Mouse (Mus musculus) bone marrow macrophage, adult 2 months (primary cell): ENCODE results near the gene Caln1. TPM values are rescaled to one million over a fixed set of nuclear protein-coding genes. Genes with fewer than 3 reads are reported as not detected.

Experiments
- H3K27ac ChIP-seq: 2 replicates; pipeline ENCODE4 v1.5.1; 2012; ENCODE audit warnings: low read depth, low read length; ENCODE audit not compliant: insufficient read depth
- H3K4me1 ChIP-seq: 2 replicates; pipeline ENCODE4 v1.6.1; 2012; ENCODE audit warnings: low read length; ENCODE audit not compliant: control insufficient read depth, insufficient read depth
- H3K4me3 ChIP-seq: 2 replicates; pipeline ENCODE4 v1.5.1; 2012; ENCODE audit warnings: mild to moderate bottlenecking, low read length, moderate library complexity; ENCODE audit not compliant: insufficient read depth
- CTCF ChIP-seq: IDR thresholded peaks from 2 replicates; pipeline ENCODE4 v1.5.1; 2012; ENCODE audit warnings: low read depth, mild to moderate bottlenecking, low read length, moderate library complexity
- POLR2A ChIP-seq: IDR thresholded peaks from 2 replicates; pipeline ENCODE4 v1.6.1; 2012; ENCODE audit warnings: mild to moderate bottlenecking, low read depth, low read length, borderline replicate concordance
- polyA plus RNA-seq: library from polyadenylated mRNA; stranded (reverse); fragments of >200 nt; gene quantifications from 2 replicates; pipeline ENCODE4 v1.2.4, GENCODE M21; 2012; ENCODE audit not compliant: missing spikeins, insufficient read depth, insufficient read length

The Caln1 gene
- polyA plus RNA-seq, 1 experiment, result not detected

DNA sequence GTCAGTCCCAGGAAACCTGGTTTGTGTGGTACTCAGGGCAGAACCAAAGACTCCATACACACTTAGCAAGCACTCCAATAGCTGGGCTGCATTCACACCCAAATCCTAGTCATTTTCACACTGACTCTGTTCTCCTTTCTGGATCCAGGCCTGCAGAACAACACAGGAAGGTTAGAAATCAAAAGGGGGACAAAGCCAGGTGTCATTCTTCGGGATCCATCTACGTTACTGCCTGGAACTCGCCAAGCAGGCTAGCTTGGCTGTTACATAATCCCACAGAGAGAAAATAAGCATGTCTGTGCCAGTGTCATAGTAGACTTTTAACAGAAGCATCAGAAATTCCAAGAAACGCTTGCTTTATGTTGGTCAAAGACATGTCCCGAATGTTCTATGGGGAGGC is 446.1 kb downstream of the Caln1 start:
- no peaks in the 10 kb centered on the region for H3K4me1 ChIP-seq
- no peak overlapping the region for H3K4me3 ChIP-seq
- H3K27ac ChIP-seq, result no peak overlapping the region
- TF ChIP-seq POLR2A (no peak), CTCF (no peak)

DNA sequence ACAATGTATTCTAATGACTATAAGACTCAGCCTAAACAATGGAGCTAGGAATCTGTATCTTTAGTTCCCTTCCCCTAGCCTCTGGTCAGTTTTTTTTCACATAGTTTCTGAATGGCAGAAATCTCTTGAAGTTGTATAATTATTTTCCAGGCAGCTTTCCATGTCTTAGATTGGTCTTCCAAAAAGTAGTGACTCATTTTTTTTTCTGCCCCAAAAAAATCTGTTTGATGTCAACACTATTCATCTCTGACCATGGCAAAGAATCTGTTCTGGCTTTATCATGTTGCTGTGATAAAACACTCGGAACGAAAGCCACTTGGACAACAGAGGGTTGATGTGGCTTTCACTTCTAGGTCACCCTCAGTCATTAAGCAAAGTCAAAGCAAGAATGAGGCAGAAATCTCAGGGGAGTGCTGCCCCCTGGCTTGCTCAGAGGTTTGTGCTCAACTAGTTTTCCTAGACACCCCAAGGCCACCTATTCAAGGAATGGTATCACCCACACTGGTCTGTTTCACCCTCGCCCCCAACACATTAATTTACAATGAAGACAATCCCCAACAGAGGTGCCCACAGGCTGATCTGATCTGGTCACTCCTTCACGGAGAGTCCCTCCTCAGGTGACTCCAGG is 450.9 kb downstream of the Caln1 start:
- Histone ChIP-seq H3K4me3 (no peak overlapping the region), H3K4me1 (no peaks in the 10 kb centered on the region), H3K27ac (no peak overlapping the region)
- TF ChIP-seq POLR2A (no peak), CTCF (no peak)

- Histone ChIP-seq H3K4me1 (no peaks in the 10 kb centered on the region), H3K27ac (no peak overlapping the region), H3K4me3 (no peak overlapping the region)
- TF ChIP-seq POLR2A (no peak), CTCF (no peak)
These were observed 451.4 kb downstream of the Caln1 start for GRCm38 (mm10) chr5:130820661-130821060.

DNA sequence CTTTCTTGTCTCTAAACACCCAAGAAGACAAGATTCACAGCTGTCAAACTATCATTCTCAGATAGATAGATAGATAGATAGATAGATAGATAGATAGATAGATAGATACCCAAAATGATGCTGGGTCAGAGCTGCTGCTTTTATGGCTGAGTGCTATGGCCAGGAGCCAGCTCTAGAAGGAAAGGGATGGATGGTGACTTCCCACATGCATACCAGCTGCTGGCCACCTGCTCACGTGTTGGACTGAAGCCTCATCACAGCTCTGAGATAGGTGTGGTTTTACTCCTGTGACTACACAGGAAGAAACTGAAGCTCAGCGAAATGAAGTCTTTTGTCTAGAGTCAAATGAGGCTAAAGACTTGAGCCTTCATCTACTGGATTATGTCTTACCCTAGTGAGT is 456.5 kb downstream of the Caln1 start:
- H3K4me1 ChIP-seq, result no peaks in the 10 kb centered on the region
- H3K4me3 ChIP-seq, result no peak overlapping the region
- TF ChIP-seq POLR2A (no peak), CTCF (no peak)
- no peak overlapping the region for H3K27ac ChIP-seq

DNA sequence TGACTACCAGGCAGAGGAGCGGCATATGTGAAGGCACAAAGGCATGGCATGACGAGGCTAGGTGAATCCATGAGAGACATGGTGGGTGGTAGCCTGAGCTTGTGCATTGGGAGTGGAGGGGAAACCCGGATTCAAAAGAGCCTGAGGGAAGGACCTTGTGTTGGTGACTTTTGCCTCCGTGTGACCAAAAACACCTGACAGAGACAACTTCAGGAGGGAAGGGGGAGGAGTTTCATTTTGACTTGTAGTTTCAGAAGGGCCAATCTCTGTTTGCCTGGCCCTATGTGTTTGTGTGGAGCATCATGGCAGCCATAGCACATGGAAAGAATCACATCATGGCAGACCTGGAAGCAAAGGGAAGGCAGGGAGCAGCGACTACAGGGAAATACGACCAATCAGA is 479.3 kb downstream of the Caln1 start:
- Histone ChIP-seq H3K27ac (no peak overlapping the region), H3K4me3 (no peak overlapping the region), H3K4me1 (no peaks in the 10 kb centered on the region)
- no peak for TF ChIP-seq CTCF
- no peak for TF ChIP-seq POLR2A

DNA sequence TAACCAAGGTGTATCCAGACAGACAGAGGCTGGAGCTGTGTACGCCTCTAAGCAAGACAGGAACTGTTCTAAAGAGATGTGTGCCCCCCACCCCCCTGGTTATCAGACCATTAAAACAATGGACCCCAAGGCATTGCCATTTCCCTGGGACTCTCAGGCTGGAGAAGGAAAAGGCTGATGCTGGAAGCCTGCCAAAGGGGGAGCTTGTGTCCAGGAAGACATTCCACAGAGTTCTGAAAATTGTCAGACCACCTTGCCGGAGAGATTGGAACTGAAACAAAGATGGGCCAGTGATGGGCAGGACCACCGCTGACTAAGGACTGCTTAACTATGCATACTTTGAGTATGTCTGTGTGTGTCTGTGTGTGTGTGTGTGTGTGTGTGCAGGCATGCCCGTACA is 480.4 kb downstream of the Caln1 start:
- Histone ChIP-seq H3K4me3 (no peak overlapping the region), H3K4me1 (no peaks in the 10 kb centered on the region), H3K27ac (no peak overlapping the region)
- TF ChIP-seq POLR2A (no peak), CTCF (no peak)

- Histone ChIP-seq H3K4me3 (no peak overlapping the region), H3K4me1 (no peaks in the 10 kb centered on the region), H3K27ac (no peak overlapping the region)
- TF ChIP-seq CTCF (no peak), POLR2A (no peak)
These were observed 482.9 kb downstream of the Caln1 start for GRCm38 (mm10) chr5:130852182-130852581.

DNA sequence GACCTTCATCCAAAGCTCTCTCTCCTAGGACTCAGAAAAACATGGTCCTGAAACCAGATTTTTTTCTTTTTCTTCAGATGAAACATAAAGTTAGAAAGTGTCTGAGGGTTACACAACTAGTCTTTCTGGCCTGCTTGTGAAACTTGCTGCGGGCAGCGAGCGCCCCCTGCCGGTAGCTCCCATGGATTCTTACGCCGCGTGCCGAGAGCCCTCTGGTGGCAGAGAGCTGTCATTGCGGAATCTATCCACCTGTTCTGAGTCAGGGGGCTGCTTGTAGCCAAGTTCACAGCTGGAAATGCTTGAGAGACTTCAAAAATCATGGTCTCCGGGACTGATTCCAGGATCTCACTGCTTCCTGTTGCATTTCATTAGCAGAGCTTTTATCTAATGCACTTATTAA is 484.1 kb downstream of the Caln1 start:
- H3K4me3 ChIP-seq, result no peak overlapping the region
- no peak overlapping the region for H3K27ac ChIP-seq
- H3K4me1 ChIP-seq, result no peaks in the 10 kb centered on the region
- TF ChIP-seq CTCF (peak; percentile 100), POLR2A (no peak)

DNA sequence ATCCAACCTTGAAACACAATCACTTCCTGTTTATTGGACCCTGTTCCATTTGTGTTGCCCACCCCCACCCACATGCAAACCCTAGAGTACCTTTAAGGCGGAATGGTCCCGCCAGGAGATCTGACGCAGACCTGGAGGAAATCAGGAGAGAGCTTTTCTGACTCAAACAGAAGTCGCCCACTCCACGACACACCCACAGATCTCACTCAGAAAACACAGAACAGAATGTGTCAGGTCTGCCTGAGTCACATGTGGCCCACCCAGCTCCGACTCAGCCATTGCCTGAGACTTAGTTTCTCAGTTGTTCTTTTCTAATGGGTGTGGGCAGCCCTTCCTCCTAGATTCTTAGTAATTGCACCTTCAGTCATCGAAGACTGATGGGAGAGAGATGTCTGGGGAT is 485.2 kb downstream of the Caln1 start:
- no peak for TF ChIP-seq CTCF
- Histone ChIP-seq H3K4me1 (no peaks in the 10 kb centered on the region), H3K27ac (no peak overlapping the region), H3K4me3 (no peak overlapping the region)

GRCm38 (mm10) chr5:130858148-130858547 is 488.9 kb downstream of the Caln1 start:
- H3K27ac ChIP-seq, result no peak overlapping the region
- TF ChIP-seq CTCF, result peak; percentile 73
- no peak for TF ChIP-seq POLR2A
- H3K4me3 ChIP-seq, result no peak overlapping the region
- no peaks in the 10 kb centered on the region for H3K4me1 ChIP-seq

DNA sequence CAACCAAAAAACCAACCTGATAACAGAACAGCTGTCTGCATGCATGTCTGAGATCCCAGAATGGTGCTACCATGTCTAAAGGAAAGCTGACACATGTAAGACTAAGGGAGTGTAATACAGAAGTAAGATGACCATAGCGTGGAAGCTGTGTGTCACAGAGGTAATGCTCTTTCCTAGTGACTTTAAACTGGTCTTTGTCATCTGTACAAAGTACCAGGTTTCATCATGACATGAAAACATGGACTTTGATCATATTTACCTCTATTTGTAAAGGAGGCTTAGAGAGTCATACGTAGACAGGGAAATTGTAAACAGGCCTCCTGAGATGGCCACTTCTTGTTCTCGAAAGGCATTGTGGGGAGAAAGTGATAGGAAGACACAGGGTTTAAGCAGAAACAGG is 489.5 kb downstream of the Caln1 start:
- Histone ChIP-seq H3K27ac (no peak overlapping the region), H3K4me1 (no peaks in the 10 kb centered on the region), H3K4me3 (no peak overlapping the region)
- no peak for TF ChIP-seq POLR2A
- TF ChIP-seq CTCF, result no peak
